Mouse (Mus musculus): ENCODE results near the gene Dmpk.
"Not testable (repeated sequence)": the region's sequence is repeated elsewhere in the genome, so short reads cannot be mapped to it uniquely, and the experiment has no call there.

Dmpk gene

GRCm38 (mm10) chr7:19083701-19084100 is at the start of gene Dmpk:
Gene Dmpk, plus strand, starts transcription at chr7:19083849.
- DNase-seq = no peak

- DNase-seq = no peak
Measured at GRCm38 (mm10) chr7:19044616-19045015, 39.0 kb upstream of the Dmpk start.

GRCm38 (mm10) chr7:19046286-19047069 is 37.2 kb upstream of the Dmpk start:
- no peak for DNase-seq

DNA sequence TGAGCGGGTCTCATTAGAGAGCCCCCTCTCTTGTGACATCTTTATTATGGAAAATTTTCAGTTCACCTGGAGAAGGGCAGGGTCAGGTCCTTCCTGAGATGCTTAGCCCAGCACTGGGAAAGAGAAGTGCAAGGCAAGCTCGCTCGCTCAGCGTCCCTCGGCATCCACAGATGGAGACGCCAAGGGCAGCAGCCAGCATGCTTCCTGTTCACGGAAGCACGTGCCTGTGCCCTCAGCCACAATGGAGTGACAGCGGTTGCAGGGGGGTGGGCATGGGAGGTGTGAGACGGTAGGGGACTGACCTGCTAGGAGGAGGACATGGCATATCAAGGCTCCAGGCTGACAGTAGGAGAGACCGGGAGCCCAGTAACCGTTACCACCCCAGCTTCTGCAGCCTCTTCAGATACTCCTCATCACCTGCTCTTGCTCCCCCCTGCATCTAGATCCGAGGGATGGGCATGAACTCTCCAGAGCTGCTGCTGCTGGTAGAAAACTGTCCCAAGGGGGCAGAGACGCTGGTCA is 35.6 kb upstream of the Dmpk start:
- DNase-seq = no peak

- DNase-seq = no peak
Measured at GRCm38 (mm10) chr7:19049252-19049651, 34.4 kb upstream of the Dmpk start.

DNA sequence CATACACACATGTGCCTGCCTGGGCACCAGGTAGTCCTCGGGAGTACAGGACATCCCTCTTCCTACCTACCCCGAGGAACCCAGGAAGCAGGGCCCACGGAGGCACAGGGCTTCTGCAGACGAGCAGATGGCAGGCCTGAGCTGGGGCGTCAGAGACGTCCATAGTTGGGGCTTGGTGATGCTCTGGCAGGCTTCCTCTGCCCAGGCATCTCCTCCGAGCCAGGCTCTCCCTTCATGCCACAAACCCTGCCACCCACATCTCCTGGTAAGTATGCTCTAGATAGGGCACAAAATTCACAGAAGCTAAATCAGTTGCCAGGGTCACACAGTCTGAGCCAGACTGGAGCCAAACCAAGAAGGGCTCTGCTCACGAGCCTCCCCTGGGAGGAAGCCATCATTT is 33.5 kb upstream of the Dmpk start:
- DNase-seq = no peak

GRCm38 (mm10) chr7:19051161-19051560 is 32.5 kb upstream of the Dmpk start:
- DNase-seq = no peak

- DNase-seq = no peak
Measured at GRCm38 (mm10) chr7:19052345-19053135, 31.1 kb upstream of the Dmpk start.

- no peak for DNase-seq
Measured at GRCm38 (mm10) chr7:19053136-19053532, 30.5 kb upstream of the Dmpk start.

DNA sequence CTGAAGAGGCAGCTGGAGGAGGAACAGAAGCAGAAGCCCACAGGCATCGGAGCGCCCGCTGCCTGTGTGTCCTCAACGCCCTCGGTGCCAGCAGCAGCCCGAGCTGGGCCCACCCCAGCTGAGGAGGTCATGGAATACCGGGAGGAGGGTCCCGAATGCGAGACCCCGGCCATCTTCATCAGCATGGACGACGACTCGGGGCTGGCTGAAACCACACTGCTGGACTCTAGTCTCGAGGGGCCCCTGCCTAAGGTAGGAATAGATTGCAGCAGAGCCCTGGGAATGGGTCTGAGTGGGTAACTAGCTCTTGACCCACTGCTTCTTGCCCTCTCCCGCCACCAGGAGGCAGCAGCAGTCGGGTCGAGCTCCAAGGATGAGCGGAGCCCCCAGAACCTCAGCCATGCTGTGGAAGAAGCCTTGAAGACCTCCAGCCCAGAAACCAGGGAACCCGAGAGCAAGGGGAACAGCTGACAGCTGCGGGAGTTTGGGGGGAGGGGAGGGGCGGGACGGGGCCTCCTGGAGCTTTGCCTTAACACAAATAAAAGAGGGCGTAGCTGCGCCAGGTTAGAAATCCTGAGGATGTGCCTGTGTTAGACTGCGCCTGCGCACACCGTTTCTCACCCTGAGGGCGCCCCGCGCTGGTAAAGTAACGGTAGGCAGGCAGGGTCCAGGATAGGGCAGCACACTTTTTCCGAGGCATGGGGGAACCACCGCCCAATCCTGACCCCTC is 29.4 kb upstream of the Dmpk start, which contains the start of gene Rsph6a:
Gene Rsph6a (plus strand): TSS at position 644 of the 730 bp plus-strand sequence.
- peak; percentile 32 for DNase-seq

DNA sequence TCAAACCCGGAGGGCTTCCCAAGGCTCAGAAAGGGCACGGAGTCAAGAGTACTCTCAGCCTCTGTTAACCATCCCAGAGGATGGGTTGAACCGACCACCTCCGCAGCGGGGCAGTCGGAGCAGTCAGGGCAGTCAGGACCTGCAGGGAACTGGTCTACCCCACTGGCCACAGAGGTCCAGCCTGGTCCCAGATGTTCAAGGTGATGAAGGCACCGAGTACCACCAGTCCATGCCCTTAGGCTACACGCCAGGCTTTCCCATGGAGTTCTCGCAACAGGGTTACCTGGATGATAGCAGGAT is 28.9 kb upstream of the Dmpk start:
- DNase-seq = no peak

- DNase-seq = no peak
Measured at GRCm38 (mm10) chr7:19055108-19055507, 28.5 kb upstream of the Dmpk start.

DNA sequence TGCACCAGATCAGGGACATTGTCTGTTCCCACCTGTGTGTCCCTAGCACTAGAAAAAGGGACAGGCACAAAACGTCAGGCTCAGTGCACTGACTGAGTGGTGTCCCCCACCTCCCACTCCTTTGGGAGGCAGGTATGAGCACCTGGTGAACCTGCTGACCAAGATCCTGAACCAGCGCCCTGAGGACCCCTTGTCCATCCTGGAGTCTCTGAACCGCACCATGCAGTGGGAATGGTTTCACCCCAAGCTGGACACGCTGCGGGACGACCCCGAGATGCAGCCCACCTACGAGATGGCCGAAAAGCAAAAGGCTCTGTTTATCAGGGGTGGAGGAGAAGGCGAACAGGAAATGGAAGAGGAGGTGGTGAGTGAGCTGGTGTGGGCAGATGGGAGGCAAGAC is 26.2 kb upstream of the Dmpk start:
- no peak for DNase-seq

GRCm38 (mm10) chr7:19065896-19066295 is 17.8 kb upstream of the Dmpk start:
- no peak for DNase-seq

DNA sequence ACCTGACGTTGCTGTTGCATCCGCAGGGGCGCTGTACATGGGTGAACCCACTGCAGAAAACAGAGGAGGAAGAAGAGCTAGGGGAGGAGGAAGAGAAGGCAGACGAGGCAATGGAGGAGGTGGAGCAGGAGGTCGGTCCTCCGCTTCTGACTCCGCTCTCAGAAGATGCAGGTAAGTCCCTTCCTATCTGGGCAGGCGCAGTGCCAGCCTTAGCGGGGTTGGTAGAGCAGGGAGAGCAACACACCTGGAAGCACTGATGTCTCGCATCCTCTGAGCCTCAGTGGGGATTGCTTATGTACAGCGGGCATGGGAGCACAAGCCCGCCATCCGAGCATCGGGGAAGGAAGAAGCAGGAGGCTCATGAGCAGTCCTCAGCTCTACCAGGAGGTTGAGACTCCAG is 16.6 kb upstream of the Dmpk start:
- no peak for DNase-seq

DNA sequence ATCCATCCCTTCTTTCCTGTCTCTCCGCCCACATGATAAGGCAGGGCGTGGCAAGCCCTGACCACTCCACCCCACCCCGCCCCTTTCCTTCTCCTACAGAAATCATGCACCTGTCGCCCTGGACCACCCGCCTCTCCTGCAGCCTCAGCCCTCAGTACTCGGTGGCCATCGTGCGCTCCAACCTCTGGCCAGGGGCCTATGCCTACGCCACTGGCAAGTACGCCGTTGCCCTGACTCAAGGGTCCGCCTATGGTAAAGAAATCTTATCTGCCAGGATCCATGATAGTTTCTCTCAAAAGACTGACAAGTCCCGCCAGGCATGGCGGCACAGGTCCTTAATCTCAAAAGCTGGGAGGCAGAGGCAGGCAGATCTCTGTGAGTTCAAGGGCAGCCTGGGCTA is 15.7 kb upstream of the Dmpk start:
- DNase-seq = no peak

DNA sequence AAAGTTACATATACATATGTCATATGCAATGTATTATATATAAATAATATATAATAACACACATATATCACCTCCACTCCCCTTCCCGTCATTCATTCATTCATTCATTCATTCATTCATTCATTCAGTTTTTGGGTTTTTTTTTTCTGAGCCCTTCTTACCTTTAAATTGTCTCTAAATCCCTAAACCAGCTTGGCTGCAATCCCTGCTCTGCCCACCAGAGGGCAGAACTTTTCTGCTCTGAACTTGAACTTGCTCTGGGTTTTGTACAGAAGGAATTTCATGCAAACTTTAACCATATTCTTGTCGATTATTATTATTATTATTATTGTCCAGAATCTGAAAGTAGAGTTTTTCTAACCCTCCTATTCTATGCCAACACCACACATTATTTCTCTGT is 14.9 kb upstream of the Dmpk start:
- peak; percentile 78 for DNase-seq

DNA sequence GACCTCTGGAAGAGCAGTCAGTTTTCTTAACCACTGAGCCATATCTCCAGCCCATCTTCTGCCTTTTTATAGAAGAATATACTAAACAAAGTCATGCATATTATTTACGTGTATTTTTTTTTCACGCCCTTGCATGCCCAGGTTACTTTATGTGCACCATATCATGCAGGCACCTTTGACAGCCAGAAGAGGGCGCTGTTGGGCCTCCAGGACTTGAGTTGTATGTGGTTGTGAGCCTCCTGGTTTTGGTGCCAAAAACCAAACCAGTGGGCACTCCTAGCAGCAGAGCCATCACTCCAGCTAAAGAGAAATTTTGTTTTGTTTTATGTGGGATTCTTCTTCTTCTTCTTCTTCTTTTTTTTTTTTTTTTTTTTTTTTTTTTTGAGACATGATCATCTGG is 14.1 kb upstream of the Dmpk start:
- peak; percentile 53 for DNase-seq

DNA sequence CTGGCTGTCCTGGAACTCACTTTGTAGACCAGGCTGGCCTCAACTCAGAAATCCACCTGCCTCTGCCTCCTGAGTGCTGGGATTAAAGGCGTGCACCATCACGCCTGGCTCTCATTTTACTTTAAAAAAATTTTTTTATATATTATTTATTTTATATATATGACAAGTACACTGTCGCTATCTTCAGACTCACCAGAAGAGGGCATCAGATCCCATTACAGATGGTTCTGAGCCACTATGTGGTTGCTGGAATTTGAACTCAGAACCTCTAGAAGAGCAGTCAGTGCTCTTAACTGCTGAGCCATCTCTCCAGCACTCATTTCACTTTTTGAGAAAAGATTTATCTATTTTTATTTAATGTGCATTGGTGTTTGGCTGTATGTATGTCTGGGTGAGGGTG is 12.6 kb upstream of the Dmpk start:
- not testable (repeated sequence) for DNase-seq

GRCm38 (mm10) chr7:19073504-19073903 is 10.1 kb upstream of the Dmpk start:
- DNase-seq = peak; percentile 49

DNA sequence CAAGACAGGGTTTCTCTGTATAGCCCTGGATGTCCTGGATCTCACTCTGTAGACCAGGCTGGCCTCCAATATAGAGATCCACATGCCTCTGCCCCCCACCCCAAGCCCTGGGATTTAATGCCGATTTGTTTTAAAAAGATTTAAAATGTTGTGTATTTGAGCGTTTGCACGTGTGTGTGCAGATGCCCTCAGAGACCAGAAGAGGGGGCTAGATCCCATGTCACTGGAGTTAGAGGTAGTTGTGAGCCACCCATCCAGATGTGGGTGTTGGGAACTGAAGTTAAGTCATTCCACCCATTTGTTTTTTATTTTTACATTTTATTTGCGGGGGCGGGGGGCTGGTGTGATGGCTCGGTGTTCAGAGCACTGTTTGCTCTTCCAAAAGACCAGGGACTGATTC is 9.2 kb upstream of the Dmpk start:
- DNase-seq = no peak

GRCm38 (mm10) chr7:19075231-19075630 is 8.4 kb upstream of the Dmpk start:
- no peak for DNase-seq

Data from liver (tissue).